Mouse (Mus musculus): ENCODE results near the gene A1bg.

The A1bg gene

GRCm38 (mm10) chr15:60922912-60923311, at the start of gene A1bg:
Gene A1bg, minus strand, starts transcription at chr15:60923012.
- in situ Hi-C loops (cut with MboI, MseI), result no loop called here

GRCm38 (mm10) chr15:60968549-60968861, 45.7 kb upstream of the A1bg start:
- in situ Hi-C loops (cut with MboI, MseI), result no loop called here

GRCm38 (mm10) chr15:60967841-60968548, 45.2 kb upstream of the A1bg start:
- in situ Hi-C loops (cut with MboI, MseI), result no loop called here

GRCm38 (mm10) chr15:60925686-60926085, 2.9 kb upstream of the A1bg start:
- in situ Hi-C loops (cut with MboI, MseI), result no loop called here

- in situ Hi-C loops (cut with MboI, MseI), result loop anchor here (5.0 kb wide), 1 partner anchor 93 kb away; no protein-coding TSS in a partner anchor
Measured at GRCm38 (mm10) chr15:60903763-60904697, 18.8 kb downstream of the A1bg start.

- in situ Hi-C loops (cut with MboI, MseI), result no loop called here
Measured at GRCm38 (mm10) chr15:60898187-60898965, 24.4 kb downstream of the A1bg start.

- in situ Hi-C loops (cut with MboI, MseI), result no loop called here
Measured at GRCm38 (mm10) chr15:60896040-60896439, 26.8 kb downstream of the A1bg start.

GRCm38 (mm10) chr15:60892976-60893463, 29.8 kb downstream of the A1bg start:
- in situ Hi-C loops (cut with MboI, MseI), result no loop called here

GRCm38 (mm10) chr15:60888724-60889123, 34.1 kb downstream of the A1bg start:
- in situ Hi-C loops (cut with MboI, MseI), result no loop called here

GRCm38 (mm10) chr15:60875721-60876120, 47.1 kb downstream of the A1bg start:
- in situ Hi-C loops (cut with MboI, MseI), result no loop called here

GRCm38 (mm10) chr15:60862417-60862816, 60.4 kb downstream of the A1bg start:
- in situ Hi-C loops (cut with MboI, MseI), result no loop called here

GRCm38 (mm10) chr15:60855112-60855511, 67.7 kb downstream of the A1bg start:
- in situ Hi-C loops (cut with MboI, MseI), result no loop called here

GRCm38 (mm10) chr15:60854151-60854550, 68.7 kb downstream of the A1bg start:
- in situ Hi-C loops (cut with MboI, MseI), result no loop called here

GRCm38 (mm10) chr15:60853231-60853999, 69.4 kb downstream of the A1bg start, which contains the start of gene Fam84b:
Gene Fam84b, minus strand, starts transcription at chr15:60853778.
- in situ Hi-C loops (cut with MboI, MseI), result no loop called here

GRCm38 (mm10) chr15:60848630-60849029, 74.2 kb downstream of the A1bg start:
- in situ Hi-C loops (cut with MboI, MseI), result no loop called here

Measured in T-helper 1 cell (primary cell).